Mouse (Mus musculus): ENCODE results near the gene Arf1.
A peak's percentile ranks its signal among the peaks of the same experiment; 100 is the strongest.
"Not testable (repeated sequence)": the region's sequence is repeated elsewhere in the genome, so short reads cannot be mapped to it uniquely, and the experiment has no call there.

Gene Arf1

DNA sequence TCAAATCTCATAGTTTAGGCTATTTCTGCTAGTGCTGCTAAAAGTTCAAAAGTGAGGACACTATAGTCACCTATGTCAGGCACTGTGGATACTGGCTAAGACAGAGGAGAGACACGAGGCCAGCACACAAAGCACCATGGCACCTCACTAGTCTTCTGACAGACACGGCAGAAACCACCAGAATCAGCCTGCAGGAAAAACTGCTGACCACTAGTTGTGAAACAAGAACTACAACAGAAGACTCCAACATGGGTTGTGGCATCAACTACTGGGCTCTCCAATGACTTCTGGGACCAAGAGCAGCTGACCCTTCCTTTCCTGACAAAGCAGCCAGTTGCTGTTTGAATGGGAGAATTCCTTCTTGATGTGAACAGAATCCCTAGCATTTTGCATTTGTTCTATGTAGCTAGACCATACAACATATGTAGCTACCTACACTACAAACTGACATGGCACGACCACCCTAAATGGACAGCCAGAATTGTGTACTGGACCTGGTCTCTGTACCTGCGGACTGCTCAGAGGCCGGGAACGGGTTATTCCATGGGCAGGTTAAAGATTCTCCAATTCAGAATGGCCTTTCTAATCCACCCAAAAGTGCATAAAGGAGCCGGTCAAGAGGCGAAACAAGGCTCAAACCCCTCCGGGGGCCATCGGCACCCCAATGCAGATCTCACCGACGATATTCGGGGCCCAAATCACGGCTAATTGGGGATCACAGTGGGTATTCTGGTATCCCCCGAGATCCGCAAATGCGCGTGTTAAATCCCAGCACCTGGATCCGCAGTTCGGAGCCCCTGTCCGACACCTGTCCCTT, 1.1 kb downstream of the Arf1 start:
- peak in 1 of 2 experiments; percentile 60 for DNase-seq (ENCODE audit: low spot score in 2 of 2)

GRCm38 (mm10) chr11:59226251-59226650, 1.8 kb downstream of the Arf1 start:
- no peak for DNase-seq (ENCODE audit: low spot score in 2 of 2)

DNA sequence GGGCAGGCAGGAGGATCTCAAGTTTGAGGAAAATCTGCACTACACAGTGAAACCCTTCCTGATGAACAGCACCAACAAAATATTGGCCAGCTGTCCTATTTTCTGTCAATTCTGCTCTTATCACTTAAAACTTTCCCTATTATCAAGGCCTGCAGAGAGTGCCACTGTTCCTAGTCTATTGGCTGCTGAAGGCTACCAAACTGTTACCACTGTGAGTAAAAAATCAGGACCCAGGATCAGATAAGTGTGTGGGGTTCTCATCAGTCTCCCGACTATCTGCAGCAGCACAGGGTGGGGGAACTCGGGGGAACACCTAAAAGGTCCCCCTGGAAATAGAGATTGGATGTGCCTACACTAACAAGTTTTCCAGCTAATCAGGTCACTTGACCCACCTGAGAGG, 2.9 kb downstream of the Arf1 start:
- no peak for DNase-seq (ENCODE audit: low spot score in 2 of 2)

DNA sequence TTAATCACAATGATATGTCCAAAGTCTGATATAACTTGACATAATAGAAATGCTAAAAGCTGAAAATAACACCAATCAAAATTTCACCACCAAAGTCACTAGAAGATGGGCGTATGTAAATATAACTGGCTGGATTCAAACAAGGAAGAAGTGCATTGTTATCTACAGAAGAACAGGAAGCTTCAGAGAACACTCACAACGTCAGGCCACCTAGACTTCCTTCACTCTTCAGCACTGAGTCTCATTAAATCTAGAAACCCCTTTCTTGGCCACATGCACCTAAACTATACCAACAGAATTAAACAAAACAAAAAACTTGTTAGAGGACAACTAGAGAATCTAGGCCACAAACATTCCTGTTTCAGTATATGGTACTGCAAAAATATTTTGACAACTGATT, 3.6 kb downstream of the Arf1 start:
- no peak for DNase-seq (ENCODE audit: low spot score in 2 of 2)

DNA sequence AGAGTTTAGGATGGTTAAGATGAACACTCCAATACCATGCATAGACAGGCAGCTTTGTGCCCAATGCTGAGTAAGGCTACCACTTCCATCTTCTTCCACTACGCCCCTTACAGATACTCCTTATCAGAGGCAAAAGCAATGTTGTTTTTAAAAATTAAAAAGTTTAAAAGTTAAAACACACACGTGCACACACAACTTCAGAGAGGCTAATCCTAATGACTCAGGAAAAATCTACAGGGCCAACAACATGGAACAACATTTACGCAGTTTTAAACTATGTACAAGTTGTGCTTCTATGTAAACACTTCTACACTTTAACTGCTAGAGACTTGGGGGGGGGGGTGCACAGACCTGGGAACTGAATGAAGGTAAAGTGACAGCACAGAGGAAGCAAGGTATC, 4.0 kb downstream of the Arf1 start:
- DNase-seq (ENCODE audit: low spot score in 2 of 2), result no peak

- no peak for DNase-seq (ENCODE audit: low spot score in 2 of 2)
Measured at GRCm38 (mm10) chr11:59222306-59222705, 5.8 kb downstream of the Arf1 start.

GRCm38 (mm10) chr11:59221604-59222003, 6.5 kb downstream of the Arf1 start:
- no peak for DNase-seq (ENCODE audit: low spot score in 2 of 2)

- peak; percentile 51 to 72 for DNase-seq (ENCODE audit: low spot score in 2 of 2)
Measured at GRCm38 (mm10) chr11:59219064-59219463, 9.0 kb downstream of the Arf1 start.

- DNase-seq (ENCODE audit: low spot score in 2 of 2), result no peak
Measured at GRCm38 (mm10) chr11:59218389-59218998, 9.6 kb downstream of the Arf1 start.

DNA sequence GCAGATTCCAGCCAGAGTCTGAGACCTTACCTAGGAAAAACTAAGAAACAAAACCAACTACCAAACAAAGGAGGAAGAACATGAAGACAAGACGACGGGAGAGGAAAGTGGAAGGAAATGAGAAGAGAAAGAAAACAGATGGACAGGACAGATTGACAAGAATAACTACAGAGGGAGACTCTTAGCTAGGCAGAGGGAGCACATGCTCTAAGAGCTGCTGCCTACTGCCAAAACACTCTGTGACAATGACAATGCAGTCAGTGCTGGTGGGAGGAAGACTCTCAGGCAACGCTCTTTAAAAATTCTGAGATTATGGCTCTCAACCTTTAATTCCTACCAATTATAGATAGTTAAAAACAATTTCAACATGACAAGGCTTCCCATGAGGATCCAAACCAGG, 11.1 kb downstream of the Arf1 start:
- no peak for DNase-seq (ENCODE audit: low spot score in 2 of 2)

GRCm38 (mm10) chr11:59212892-59213494, 15.1 kb downstream of the Arf1 start:
- DNase-seq (ENCODE audit: low spot score in 2 of 2), result no peak

DNA sequence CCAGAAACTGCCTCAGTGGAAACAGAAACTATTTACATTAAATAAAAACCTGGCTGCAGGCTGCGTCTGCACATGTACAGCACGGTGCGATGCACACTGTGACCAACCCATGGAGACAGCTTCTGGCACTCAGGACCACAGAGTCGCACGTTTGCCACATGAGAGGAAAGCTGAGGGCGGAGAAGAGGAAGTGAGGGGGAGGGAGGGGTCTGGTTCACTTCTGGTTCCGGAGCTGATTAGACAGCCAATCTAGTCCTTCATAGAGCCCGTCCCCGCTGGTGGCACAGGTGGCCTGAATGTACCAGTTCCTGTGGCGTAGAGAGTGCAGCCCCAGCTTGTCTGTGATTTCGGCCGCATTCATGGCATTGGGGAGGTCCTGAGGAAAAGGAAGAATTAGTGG, 15.8 kb downstream of the Arf1 start:
- peak in 1 of 2 experiments; percentile 58 for DNase-seq (ENCODE audit: low spot score in 2 of 2)

DNA sequence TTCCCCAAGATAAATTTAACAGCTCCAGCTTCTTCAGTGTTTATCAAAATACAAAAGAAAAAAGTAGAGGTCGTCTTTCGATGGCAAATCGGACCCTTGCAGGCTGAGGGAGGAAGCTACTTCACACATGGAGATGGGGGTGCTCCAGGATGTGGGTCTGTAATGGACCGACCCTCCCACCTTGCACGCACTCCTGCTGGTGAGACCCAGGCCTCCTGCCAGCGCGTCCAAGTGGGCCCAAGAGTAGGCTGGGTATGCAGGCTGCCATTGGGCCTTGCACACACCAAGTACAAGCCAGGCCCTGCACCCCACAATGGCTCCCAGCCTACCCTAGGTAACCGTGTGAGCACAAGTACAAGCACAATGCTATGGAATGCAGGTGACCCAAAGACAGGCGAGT, 16.5 kb downstream of the Arf1 start:
- DNase-seq (ENCODE audit: low spot score in 2 of 2), result not testable (repeated sequence)

- no peak for DNase-seq (ENCODE audit: low spot score in 2 of 2)
Measured at GRCm38 (mm10) chr11:59210020-59210419, 18.1 kb downstream of the Arf1 start.

DNA sequence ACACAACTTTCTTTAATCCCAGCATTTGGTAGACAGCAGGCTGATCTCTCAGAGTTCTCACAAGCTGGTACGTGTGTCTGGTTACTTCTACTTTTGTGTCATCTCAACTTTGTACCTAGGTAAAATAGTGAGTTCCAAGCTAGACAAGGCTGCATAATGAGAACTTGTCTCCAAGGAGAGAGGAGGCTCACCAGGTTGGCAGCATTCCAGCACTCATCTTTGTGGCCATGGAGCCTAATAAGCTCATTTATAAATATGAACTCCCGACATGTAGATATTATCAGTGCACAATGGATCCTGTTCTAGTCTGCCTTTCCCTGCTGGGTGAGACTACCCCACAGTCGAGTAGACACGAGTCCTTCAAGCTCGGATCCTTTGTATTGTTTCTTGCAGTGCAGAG, 18.5 kb downstream of the Arf1 start:
- DNase-seq (ENCODE audit: low spot score in 2 of 2), result no peak

- DNase-seq (ENCODE audit: low spot score in 2 of 2), result peak; percentile 73 to 86
Measured at GRCm38 (mm10) chr11:59209003-59209441, 19.0 kb downstream of the Arf1 start.

- peak; percentile 90 to 93 for DNase-seq (ENCODE audit: low spot score in 2 of 2)
Measured at GRCm38 (mm10) chr11:59208153-59208831, 19.8 kb downstream of the Arf1 start, which contains the start of gene 2310033P09Rik. Gene 2310033P09Rik, plus strand, starts transcription at chr11:59208321.

DNA sequence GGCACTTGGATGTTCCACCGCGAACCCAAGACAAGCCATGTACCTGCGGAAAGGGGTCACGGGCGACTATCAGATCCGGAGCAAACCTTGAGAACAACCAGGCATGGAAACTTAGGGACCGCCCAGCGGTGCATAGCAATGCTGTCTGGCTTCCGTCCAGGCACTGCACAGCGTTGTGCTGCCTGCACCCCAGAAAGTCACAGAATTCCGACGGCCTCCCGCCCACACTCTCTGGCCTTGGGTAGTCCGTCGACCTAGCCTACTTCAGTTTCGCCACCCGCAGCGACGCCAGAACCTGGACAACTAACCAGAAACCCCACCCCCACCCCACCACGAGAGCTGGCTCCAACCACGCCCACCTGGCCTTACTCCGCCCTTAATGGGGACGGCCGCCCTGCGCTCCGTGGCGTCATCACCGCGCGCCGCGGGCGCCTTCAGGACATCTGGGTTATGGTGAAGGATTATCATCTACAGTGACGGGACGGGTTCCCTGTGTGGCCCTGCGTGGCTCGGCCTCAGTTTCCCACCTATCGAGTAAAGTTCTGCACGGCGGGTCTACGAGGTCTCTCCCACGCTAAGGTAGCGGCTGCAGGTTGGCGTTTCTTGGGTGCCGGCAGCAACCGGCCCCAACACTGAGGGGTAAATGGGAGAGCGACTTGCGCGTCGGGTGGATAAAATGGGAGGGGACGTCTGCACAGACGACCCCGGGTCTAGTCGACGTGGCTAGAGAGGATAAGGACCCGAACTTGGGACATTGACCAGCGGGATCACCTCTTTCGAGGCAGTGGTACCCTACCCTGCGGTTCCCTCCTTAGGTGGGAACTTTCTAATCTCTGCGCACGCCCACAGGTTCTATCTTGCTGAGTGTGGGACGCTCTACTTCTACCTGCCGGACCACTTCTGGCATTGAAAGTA, 25.7 kb downstream of the Arf1 start, which contains the start of gene Mrpl55:
TSS of gene Mrpl55 (plus strand) at position 406 of the 915 bp plus-strand sequence.
- peak; percentile 90 to 98 for DNase-seq (ENCODE audit: low spot score in 2 of 2)

DNA sequence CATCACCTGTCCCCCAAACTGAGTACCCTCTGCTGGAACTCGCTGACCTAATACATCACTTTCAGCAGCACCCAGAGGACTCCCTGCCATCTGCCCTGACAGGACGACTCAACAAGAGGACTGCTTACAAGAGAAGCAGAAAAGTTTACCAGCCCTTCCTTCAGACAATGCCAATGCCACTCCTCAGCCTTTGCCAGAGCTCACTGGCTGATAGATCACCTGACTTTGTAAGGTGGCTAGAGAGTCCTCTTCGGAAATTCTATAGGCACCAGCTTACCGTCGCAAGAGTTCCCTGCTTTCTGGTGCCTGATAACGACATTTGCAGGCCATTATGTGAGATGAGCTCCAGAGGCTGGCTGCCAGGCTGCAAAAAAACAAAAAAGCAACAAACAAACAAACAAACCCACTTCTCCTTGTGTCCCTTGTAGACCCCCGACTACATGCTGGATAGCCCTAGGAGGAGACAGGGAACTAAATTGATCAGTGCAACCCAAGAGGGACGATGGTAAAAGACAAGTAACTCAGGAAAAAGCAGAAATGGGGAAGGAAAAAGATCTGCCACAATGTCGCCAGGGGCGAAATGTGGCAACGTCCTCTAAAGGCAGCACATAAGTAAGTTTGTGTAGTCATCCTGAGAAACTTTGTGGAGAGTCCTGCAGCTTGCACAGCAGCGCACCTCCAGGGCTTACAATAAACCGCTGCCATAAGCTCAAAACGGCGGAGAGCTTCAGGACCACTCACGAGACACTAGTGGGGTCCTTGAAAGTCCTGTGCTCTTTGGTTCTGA, 26.7 kb downstream of the Arf1 start:
- DNase-seq (ENCODE audit: low spot score in 2 of 2), result no peak

DNA sequence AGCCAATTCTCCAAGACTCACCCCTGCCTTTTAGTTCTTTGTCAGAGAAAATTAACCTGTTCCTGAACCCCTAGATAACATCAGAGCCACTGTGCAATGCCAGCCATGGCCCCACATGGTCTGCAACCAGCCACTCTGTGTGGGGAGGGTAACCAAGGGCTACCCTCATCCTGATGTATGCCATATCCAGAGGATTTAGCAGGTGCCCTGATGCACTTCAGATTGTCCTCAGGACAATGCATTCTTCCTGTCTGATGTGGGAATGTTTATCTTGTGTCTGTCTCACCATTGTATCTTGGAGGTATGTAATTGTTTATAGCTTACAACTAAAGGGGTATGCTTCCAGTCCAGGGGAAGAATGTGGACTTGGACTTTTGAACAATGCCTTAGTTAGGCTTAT, 31.8 kb downstream of the Arf1 start:
- DNase-seq (ENCODE audit: low spot score in 2 of 2), result no peak

Measured in spleen, postnatal 10 days (tissue).